ENCODE assay signal across 10 mouse cellular contexts in the genomic region with DNA sequence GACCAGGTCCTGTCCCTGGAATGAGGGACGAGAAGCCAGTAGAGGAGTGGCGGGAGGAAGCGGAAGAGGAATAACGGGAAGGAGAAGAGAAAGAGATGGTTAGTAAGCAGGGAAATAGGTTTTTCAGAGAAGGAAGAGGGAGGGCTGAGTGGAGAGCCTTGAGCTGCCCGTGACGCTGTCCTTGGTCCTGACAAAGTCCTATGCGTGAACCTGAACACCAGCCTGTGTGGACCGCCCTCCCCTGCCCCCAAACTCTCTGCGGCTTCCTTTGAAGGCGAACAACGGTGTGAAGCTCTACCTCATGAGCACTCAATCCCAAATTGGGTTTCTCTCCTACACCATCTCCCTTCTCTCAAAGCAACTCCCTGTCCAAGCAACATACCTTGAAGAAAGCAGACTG. TPM values are rescaled to one million over a fixed set of nuclear protein-coding genes. Genes with fewer than 3 reads are reported as not detected.
DNase-seq lines count a peak whose midpoint lies in the region; ATAC-seq and TF ChIP-seq lines count a peak whose summit lies in the region.
"Had no signal": no experiment of that assay in that cellular context is flagged by ENCODE, and none has a peak within 500 bp of the region (broad histone marks: within the 10 kb centered on the region; RNA-seq: fewer than 3 reads in every experiment).

No protein-coding gene starts in this region.

- H3K4me1 ChIP-seq in kidney, embryonic 15.5 days = no peaks in the 10 kb centered on the region
- no peaks in the 10 kb centered on the region for H3K4me1 ChIP-seq in MEL (ENCODE audit: control insufficient read depth in 1 of 2, insufficient read depth in 2 of 2, low read length in 2 of 2)
- no peaks in the 10 kb centered on the region for H3K4me1 ChIP-seq in neural tube, embryonic 11.5 days (ENCODE audit: control insufficient read depth, insufficient read depth, low read length)
- H3K4me1 ChIP-seq in cerebellum, adult 2 months (ENCODE audit: control insufficient read depth, insufficient read depth, low read length) = no peaks in the 10 kb centered on the region

- TF ChIP-seq EP300 in MEL (IDR thresholded peaks at IDR 0.05; ENCODE audit: low read depth in 1 of 2, low read length in 2 of 2) = no peak

- 18% methylated on average over 11 of the region's 11 CpGs for WGBS in kidney, embryonic 15.5 days
- WGBS in neural tube, embryonic 11.5 days = 28% methylated on average over 11 of the region's 11 CpGs
- WGBS in cerebellum, adult 2 months = 40% methylated on average over 11 of the region's 11 CpGs

- peak; percentile 26 for DNase-seq in kidney, adult 18-20 months
- peak; percentile 85 for DNase-seq in MEL (ENCODE audit: low read depth, low spot score)
- DNase-seq in embryo, embryonic 9.5 days (ENCODE audit: extremely low spot score) = peak; percentile 52
- peak; percentile 51 for DNase-seq in neural tube, embryonic 11.5 days (ENCODE audit: low spot score)
- DNase-seq in spleen, adult 12 weeks (ENCODE audit: low spot score) = no peak
- DNase-seq in cerebellum, postnatal 10 days = no peak
- no peak for DNase-seq in cerebellum, adult 2 months
- DNase-seq: right cerebral cortex, postnatal 25 days had no signal

- H3K36me3 ChIP-seq in kidney, embryonic 15.5 days = no peaks in the 10 kb centered on the region
- H3K36me3 ChIP-seq in MEL (ENCODE audit: control insufficient read depth in 1 of 2, insufficient read depth in 2 of 2, low read length in 2 of 2) = no peaks in the 10 kb centered on the region
- no peaks in the 10 kb centered on the region for H3K36me3 ChIP-seq in neural tube, embryonic 11.5 days (ENCODE audit: control insufficient read depth, insufficient read depth, low read length)

- H3K27ac ChIP-seq in kidney, embryonic 15.5 days = no peak overlapping the region
- H3K27ac ChIP-seq in MEL (ENCODE audit: control insufficient read depth, low read depth, low read length) = no peak overlapping the region
- no peak overlapping the region for H3K27ac ChIP-seq in neural tube, embryonic 11.5 days (ENCODE audit: low read depth, low read length)
- no peak overlapping the region for H3K27ac ChIP-seq in cerebellum, adult 2 months (ENCODE audit: insufficient read depth, low read length)

- no peak for ATAC-seq in kidney, embryonic 15.5 days (replicated peaks; ENCODE audit: low FRiP score)
- ATAC-seq in neural tube, embryonic 11.5 days (ENCODE audit: insufficient read depth, low FRiP score, low TSS enrichment) = no peak

- H3K79me2 ChIP-seq in MEL (ENCODE audit: control insufficient read depth, insufficient read depth, low read length, poor library complexity) = no peaks in the 10 kb centered on the region

- peaks cover 44% of the 10 kb centered on the region for H3K27me3 ChIP-seq in kidney, embryonic 15.5 days
- peaks cover 2 to 4% of the 10 kb centered on the region in 2 experiments for H3K27me3 ChIP-seq in MEL (ENCODE audit: control insufficient read depth in 1 of 2, insufficient read depth in 2 of 2, low read length in 2 of 2)
- peaks cover 17% of the 10 kb centered on the region for H3K27me3 ChIP-seq in neural tube, embryonic 11.5 days (ENCODE audit: control insufficient read depth, insufficient read depth, low read length)
- H3K27me3 ChIP-seq in cerebellum, adult 2 months (ENCODE audit: control insufficient read depth, insufficient read depth, low read length) = no peaks in the 10 kb centered on the region

- TF ChIP-seq RAD21 in MEL (IDR thresholded peaks at IDR 0.05; ENCODE audit: low read depth, low read length) = no peak

- H3K9ac ChIP-seq in kidney, embryonic 15.5 days = no peak overlapping the region
- H3K9ac ChIP-seq in MEL (ENCODE audit: control insufficient read depth, low read depth, low read length, poor library complexity, severe bottlenecking) = no peak overlapping the region
- no peak overlapping the region for H3K9ac ChIP-seq in neural tube, embryonic 11.5 days (ENCODE audit: low read length)

- TF ChIP-seq POLR2A in MEL (IDR thresholded peaks at IDR 0.05; ENCODE audit: control insufficient read depth in 1 of 2, insufficient read depth in 1 of 2, low read depth in 1 of 2, low read length in 2 of 2, poor library complexity in 1 of 2) = no peak
- no peak for TF ChIP-seq POLR2A in cerebellum, adult 2 months (IDR thresholded peaks at IDR 0.05; ENCODE audit: borderline replicate concordance, insufficient read depth, low read length)

- H3K9me3 ChIP-seq in kidney, embryonic 15.5 days (replicated peaks) = no peaks in the 10 kb centered on the region
- no peaks in the 10 kb centered on the region for H3K9me3 ChIP-seq in MEL (replicated peaks; ENCODE audit: insufficient read depth, low read length)
- H3K9me3 ChIP-seq in neural tube, embryonic 11.5 days (ENCODE audit: control insufficient read depth, low read length) = no peaks in the 10 kb centered on the region

- H3K4me3 ChIP-seq in kidney, embryonic 15.5 days (replicated peaks) = no peak overlapping the region
- no peak overlapping the region for H3K4me3 ChIP-seq in MEL (ENCODE audit: control insufficient read depth in 1 of 2, insufficient read depth in 1 of 2, low read depth in 2 of 2, low read length in 2 of 2)
- no peak overlapping the region for H3K4me3 ChIP-seq in neural tube, embryonic 11.5 days (ENCODE audit: low read depth, low read length)
- no peak overlapping the region for H3K4me3 ChIP-seq in cerebellum, adult 2 months (replicated peaks; ENCODE audit: insufficient read depth, low read depth, low read length)

- no peak overlapping the region for H3K4me2 ChIP-seq in kidney, embryonic 15.5 days
- H3K4me2 ChIP-seq in neural tube, embryonic 11.5 days (ENCODE audit: low read depth) = no peak overlapping the region

- no peak for TF ChIP-seq CTCF in MEL (IDR thresholded peaks at IDR 0.05 in 2 of 3, conservative IDR thresholded peaks at IDR 0.05 in 1 of 3; ENCODE audit: control insufficient read depth in 1 of 3, insufficient read depth in 1 of 3, low read depth in 2 of 3, low read length in 3 of 3, poor library complexity in 1 of 3, severe bottlenecking in 1 of 3)
- no peak for TF ChIP-seq CTCF in cerebellum, adult 2 months (IDR thresholded peaks at IDR 0.05; ENCODE audit: borderline replicate concordance, insufficient read depth, low read depth, low read length)

TF ChIP-seq in MEL, 35 proteins besides CTCF, POLR2A, EP300 and RAD21:
- TF ChIP-seq SIN3A (IDR thresholded peaks at IDR 0.05; ENCODE audit: low read length) = peak; percentile 80
- no peak for TF ChIP-seq MEF2A (IDR thresholded peaks at IDR 0.05; ENCODE audit: extremely low read depth, insufficient replicate concordance, low read depth, low read length, poor library complexity, severe bottlenecking)
- TF ChIP-seq MXI1 (IDR thresholded peaks at IDR 0.05; ENCODE audit: low read depth, low read length) = peak; percentile 71

RNA-seq across cellular contexts. Expression of gene Kazald1, which starts 22.8 kb away (rescaled TPM):
- polyA plus RNA-seq in kidney, embryonic 15.5 days (2015; fragmentation: Nextera tagmentation; extraction: Ambion mirVana) = 13.3 and 20.2 TPM in 2 replicates
- 0.33 and 0.39 TPM in 2 replicates for total RNA-seq in MEL (2012; rRNA removed)
- polyA plus RNA-seq in MEL (2012; ENCODE audit: insufficient read depth in 1 of 2, insufficient read length in 2 of 2, low read depth in 1 of 2, low replicate concordance in 2 of 2, missing spikeins in 1 of 2) = 1 to 10 TPM in 1 of 2 experiments, not detected in 1; 1.5 TPM
- 0.50 and 0.87 TPM in 2 replicates for polyA plus RNA-seq in neural tube, embryonic 11.5 days (2014; fragmentation: Nextera tagmentation; extraction: Ambion mirVana)
- polyA plus RNA-seq in cerebellum, adult 2 months (2012; rRNA removed) = 13.4 and 15.0 TPM in 2 replicates

RNA-seq across cellular contexts. Expression of gene Sfxn3, which starts 50.6 kb away (rescaled TPM):
- 20.2 and 24.4 TPM in 2 replicates for polyA plus RNA-seq in kidney, embryonic 15.5 days (2015; fragmentation: Nextera tagmentation; extraction: Ambion mirVana)
- total RNA-seq in MEL (2012; rRNA removed) = 3.6 and 5.0 TPM in 2 replicates
- 10 to 100 TPM in 1 of 2 experiments, not detected in 1; 10.6 TPM for polyA plus RNA-seq in MEL (2012; ENCODE audit: insufficient read depth in 1 of 2, insufficient read length in 2 of 2, low read depth in 1 of 2, low replicate concordance in 2 of 2, missing spikeins in 1 of 2)
- polyA plus RNA-seq in neural tube, embryonic 11.5 days (2014; fragmentation: Nextera tagmentation; extraction: Ambion mirVana) = 23.3 and 24.0 TPM in 2 replicates
- polyA plus RNA-seq in cerebellum, adult 2 months (2012; rRNA removed) = 90.5 and 91.6 TPM in 2 replicates

RNA-seq across cellular contexts. Expression of gene Pdzd7, which starts 52.4 kb away (rescaled TPM):
- polyA plus RNA-seq in kidney, embryonic 15.5 days (2015; fragmentation: Nextera tagmentation; extraction: Ambion mirVana) = 0.78 and 1.1 TPM in 2 replicates
- total RNA-seq in MEL (2012; rRNA removed) = 0.08 and 0.10 TPM in 2 replicates
- under 1 TPM in 1 of 2 experiments, not detected in 1; 0.56 TPM for polyA plus RNA-seq in MEL (2012; ENCODE audit: insufficient read depth in 1 of 2, insufficient read length in 2 of 2, low read depth in 1 of 2, low replicate concordance in 2 of 2, missing spikeins in 1 of 2)
- 0.57 and 0.81 TPM in 2 replicates for polyA plus RNA-seq in neural tube, embryonic 11.5 days (2014; fragmentation: Nextera tagmentation; extraction: Ambion mirVana)
- polyA plus RNA-seq in cerebellum, adult 2 months (2012; rRNA removed) = 7.6 and 9.1 TPM in 2 replicates

RNA-seq across cellular contexts. Expression of gene Tlx1, which starts 52.6 kb away (rescaled TPM):
- not detected in 2 replicates for polyA plus RNA-seq in kidney, embryonic 15.5 days (2015; fragmentation: Nextera tagmentation; extraction: Ambion mirVana)
- total RNA-seq in MEL (2012; rRNA removed) = not detected in 2 replicates
- not detected for polyA plus RNA-seq in MEL (2012; ENCODE audit: insufficient read depth in 1 of 2, insufficient read length in 2 of 2, low read depth in 1 of 2, low replicate concordance in 2 of 2, missing spikeins in 1 of 2)
- 0.29 and 0.72 TPM in 2 replicates for polyA plus RNA-seq in neural tube, embryonic 11.5 days (2014; fragmentation: Nextera tagmentation; extraction: Ambion mirVana)
- 0.21 and 1.4 TPM in 2 replicates for polyA plus RNA-seq in cerebellum, adult 2 months (2012; rRNA removed)
- total RNA-seq: left cerebral cortex, postnatal 36 days had no signal

Comparison
In these comparisons a context has a peak if more than half of its experiments do, and no peak if none do; other contexts are left out.
1. DNase-seq: peak in kidney, adult 18-20 months (single experiment), MEL (single experiment), embryo, embryonic 9.5 days (single experiment) and neural tube, embryonic 11.5 days (single experiment); none in spleen, adult 12 weeks (single experiment), cerebellum, postnatal 10 days (0 of 2) and cerebellum, adult 2 months (0 of 2).